Mouse (Mus musculus): ENCODE data around the gene Il27. TPM values are rescaled to one million over a fixed set of nuclear protein-coding genes. Genes with fewer than 3 reads are reported as not detected.

Il27 gene
- polyA plus RNA-seq, 1 experiment from 2014 or later, result not detected

- no peak overlapping the region for H3K4me3 ChIP-seq (ENCODE audit: low read depth, low read length)
- H3K4me2 ChIP-seq, result no peak overlapping the region
- 78% methylated on average over 5 of the region's 5 CpGs for WGBS
- no peaks in the 10 kb centered on the region for H3K36me3 ChIP-seq (ENCODE audit: control insufficient read depth, insufficient read depth, low read length)
- no peak overlapping the region for H3K27ac ChIP-seq (ENCODE audit: low read depth, low read length)
- no peaks in the 10 kb centered on the region for H3K4me1 ChIP-seq (replicated peaks; ENCODE audit: control insufficient read depth, insufficient read depth, low read length)
- ATAC-seq (replicated peaks; ENCODE audit: low FRiP score), result no peak
- no peaks in the 10 kb centered on the region for H3K27me3 ChIP-seq (replicated peaks; ENCODE audit: control insufficient read depth, insufficient read depth, low read length)
- no peak for DNase-seq (ENCODE audit: low spot score)
- no peak overlapping the region for H3K9ac ChIP-seq (ENCODE audit: low read depth, low read length)
- no peaks in the 10 kb centered on the region for H3K9me3 ChIP-seq (ENCODE audit: control insufficient read depth, low read length)
Measured at GRCm38 (mm10) chr7:126595890-126596289, 1.1 kb upstream of the Il27 start.

- Histone ChIP-seq H3K27ac (ENCODE audit: low read depth, low read length) (no peak overlapping the region), H3K36me3 (ENCODE audit: control insufficient read depth, insufficient read depth, low read length) (no peaks in the 10 kb centered on the region), H3K9me3 (ENCODE audit: control insufficient read depth, low read length) (no peaks in the 10 kb centered on the region), H3K4me1 (replicated peaks; ENCODE audit: control insufficient read depth, insufficient read depth, low read length) (no peaks in the 10 kb centered on the region), H3K4me2 (peak overlapping the region; percentile 25), H3K9ac (ENCODE audit: low read depth, low read length) (no peak overlapping the region), H3K4me3 (ENCODE audit: low read depth, low read length) (no peak overlapping the region), H3K27me3 (replicated peaks; ENCODE audit: control insufficient read depth, insufficient read depth, low read length) (0 out of 2 replicates have a peak, but pooled peaks cover 3% of the 10 kb centered on the region)
- DNase-seq (ENCODE audit: low spot score) (peak; percentile 56), ATAC-seq (replicated peaks; ENCODE audit: low FRiP score) (no peak)
- 20% methylated on average over 16 of the region's 16 CpGs for WGBS
Measured at GRCm38 (mm10) chr7:126587779-126588178, 7.0 kb downstream of the Il27 start.

- DNase-seq (ENCODE audit: low spot score), result no peak
Measured at GRCm38 (mm10) chr7:126586839-126587238, 7.9 kb downstream of the Il27 start.

GRCm38 (mm10) chr7:126585717-126586116 is 9.0 kb downstream of the Il27 start, which contains the start of gene Cln3:
Cln3 (minus strand) TSS chr7:126585817.
- 64% methylated on average over 6 of the region's 6 CpGs for WGBS
- H3K27ac ChIP-seq (ENCODE audit: low read depth, low read length), result no peak within 1 kb of the TSS
- DNase-seq (ENCODE audit: low spot score) (no peak), ATAC-seq (replicated peaks; ENCODE audit: low FRiP score) (no peak)
- 0 out of 2 replicates have a peak, but pooled peaks cover 3% of the 10 kb centered on the region for H3K36me3 ChIP-seq (ENCODE audit: control insufficient read depth, insufficient read depth, low read length)
- H3K4me1 ChIP-seq (replicated peaks; ENCODE audit: control insufficient read depth, insufficient read depth, low read length), result no peaks in the 10 kb centered on the region
- no peak within 1 kb of the TSS for H3K4me3 ChIP-seq (ENCODE audit: low read depth, low read length)
- H3K27me3 ChIP-seq (replicated peaks; ENCODE audit: control insufficient read depth, insufficient read depth, low read length), result 0 out of 2 replicates have a peak, but pooled peaks cover 3% of the 10 kb centered on the region
- no peak within 1 kb of the TSS; the same call in 1 of the 2 replicates for H3K9ac ChIP-seq (ENCODE audit: low read depth, low read length)
- H3K4me2 ChIP-seq, result peak within 1 kb of the TSS; percentile 23
- no peaks in the 10 kb centered on the region for H3K9me3 ChIP-seq (ENCODE audit: control insufficient read depth, low read length)

More at GRCm38 (mm10) chr7:126586839-126587238, 7.9 kb downstream of the Il27 start:
- H3K4me3 ChIP-seq (ENCODE audit: low read depth, low read length), result no peak overlapping the region
- ATAC-seq (replicated peaks; ENCODE audit: low FRiP score), result no peak
- H3K36me3 ChIP-seq (ENCODE audit: control insufficient read depth, insufficient read depth, low read length), result no peaks in the 10 kb centered on the region
- H3K27me3 ChIP-seq (replicated peaks; ENCODE audit: control insufficient read depth, insufficient read depth, low read length), result 0 out of 2 replicates have a peak, but pooled peaks cover 3% of the 10 kb centered on the region
- H3K27ac ChIP-seq (ENCODE audit: low read depth, low read length), result no peak overlapping the region
- H3K4me2 ChIP-seq, result no peak overlapping the region
- no peaks in the 10 kb centered on the region for H3K4me1 ChIP-seq (replicated peaks; ENCODE audit: control insufficient read depth, insufficient read depth, low read length)
- H3K9me3 ChIP-seq (ENCODE audit: control insufficient read depth, low read length), result no peaks in the 10 kb centered on the region
- H3K9ac ChIP-seq (ENCODE audit: low read depth, low read length), result no peak overlapping the region
- WGBS, result 55% methylated on average over 8 of the region's 8 CpGs

- 0 out of 2 replicates have a peak, but pooled peaks cover 3% of the 10 kb centered on the region for H3K36me3 ChIP-seq (ENCODE audit: control insufficient read depth, insufficient read depth, low read length)
- H3K4me3 ChIP-seq (ENCODE audit: low read depth, low read length), result 0 out of 2 replicates have a peak within 1 kb of the TSS, but pooled peaks have one; percentile 58
- no peaks in the 10 kb centered on the region for H3K4me1 ChIP-seq (replicated peaks; ENCODE audit: control insufficient read depth, insufficient read depth, low read length)
- H3K9me3 ChIP-seq (ENCODE audit: control insufficient read depth, low read length), result no peaks in the 10 kb centered on the region
- no peak within 1 kb of the TSS for H3K27ac ChIP-seq (ENCODE audit: low read depth, low read length)
- H3K4me2 ChIP-seq, result peak within 1 kb of the TSS; percentile 79
- no peak for ATAC-seq (replicated peaks; ENCODE audit: low FRiP score)
- no peak within 1 kb of the TSS; the same call in 1 of the 2 replicates for H3K9ac ChIP-seq (ENCODE audit: low read depth, low read length)
- DNase-seq (ENCODE audit: low spot score), result no peak
- 0 out of 2 replicates have a peak, but pooled peaks cover 3% of the 10 kb centered on the region for H3K27me3 ChIP-seq (replicated peaks; ENCODE audit: control insufficient read depth, insufficient read depth, low read length)
- 44% methylated on average over 8 of the region's 8 CpGs for WGBS
Measured at GRCm38 (mm10) chr7:126584506-126584977, 10.2 kb downstream of the Il27 start, which contains the start of gene Apobr. Apobr (plus strand) TSS chr7:126584942.

- Histone ChIP-seq H3K4me1 (replicated peaks; ENCODE audit: control insufficient read depth, insufficient read depth, low read length) (no peaks in the 10 kb centered on the region), H3K4me3 (ENCODE audit: low read depth, low read length) (peak overlapping the region; percentile 58), H3K27me3 (replicated peaks; ENCODE audit: control insufficient read depth, insufficient read depth, low read length) (0 out of 2 replicates have a peak, but pooled peaks cover 3% of the 10 kb centered on the region), H3K9ac (ENCODE audit: low read depth, low read length) (peak overlapping the region; percentile 67), H3K27ac (ENCODE audit: low read depth, low read length) (peak overlapping the region; percentile 56; the same call in 1 of the 2 replicates), H3K36me3 (ENCODE audit: control insufficient read depth, insufficient read depth, low read length) (0 out of 2 replicates have a peak, but pooled peaks cover 3% of the 10 kb centered on the region), H3K4me2 (peak overlapping the region; percentile 79), H3K9me3 (ENCODE audit: control insufficient read depth, low read length) (no peaks in the 10 kb centered on the region)
- no peak for DNase-seq (ENCODE audit: low spot score)
- 43% methylated on average over 6 of the region's 6 CpGs for WGBS
- ATAC-seq (replicated peaks; ENCODE audit: low FRiP score), result no peak
Measured at GRCm38 (mm10) chr7:126583761-126584160, 11.0 kb downstream of the Il27 start.

- ATAC-seq (replicated peaks; ENCODE audit: low FRiP score) (peak; percentile 84), DNase-seq (ENCODE audit: low spot score) (peak; percentile 87)
- Histone ChIP-seq H3K9ac (ENCODE audit: low read depth, low read length) (peak overlapping the region; percentile 67), H3K27me3 (replicated peaks; ENCODE audit: control insufficient read depth, insufficient read depth, low read length) (0 out of 2 replicates have a peak, but pooled peaks cover 3% of the 10 kb centered on the region), H3K4me2 (peak overlapping the region; percentile 79), H3K36me3 (ENCODE audit: control insufficient read depth, insufficient read depth, low read length) (0 out of 2 replicates have a peak, but pooled peaks cover 3% of the 10 kb centered on the region), H3K9me3 (ENCODE audit: control insufficient read depth, low read length) (no peaks in the 10 kb centered on the region), H3K4me1 (replicated peaks; ENCODE audit: control insufficient read depth, insufficient read depth, low read length) (no peaks in the 10 kb centered on the region), H3K27ac (ENCODE audit: low read depth, low read length) (peak overlapping the region; percentile 56), H3K4me3 (ENCODE audit: low read depth, low read length) (peak overlapping the region; percentile 58)
- 1% methylated on average over 22 of the region's 22 CpGs for WGBS
Measured at GRCm38 (mm10) chr7:126583251-126583709, 11.5 kb downstream of the Il27 start.

- DNase-seq (ENCODE audit: low spot score) (no peak), ATAC-seq (replicated peaks; ENCODE audit: low FRiP score) (peak; percentile 30)
- 4% methylated on average over 20 of the region's 20 CpGs for WGBS
- Histone ChIP-seq H3K4me3 (ENCODE audit: low read depth, low read length) (peak overlapping the region; percentile 58), H3K4me1 (replicated peaks; ENCODE audit: control insufficient read depth, insufficient read depth, low read length) (no peaks in the 10 kb centered on the region), H3K9me3 (ENCODE audit: control insufficient read depth, low read length) (no peaks in the 10 kb centered on the region), H3K4me2 (peak overlapping the region; percentile 79), H3K36me3 (ENCODE audit: control insufficient read depth, insufficient read depth, low read length) (0 out of 2 replicates have a peak, but pooled peaks cover 3% of the 10 kb centered on the region), H3K9ac (ENCODE audit: low read depth, low read length) (peak overlapping the region; percentile 67), H3K27me3 (replicated peaks; ENCODE audit: control insufficient read depth, insufficient read depth, low read length) (0 out of 2 replicates have a peak, but pooled peaks cover 3% of the 10 kb centered on the region), H3K27ac (ENCODE audit: low read depth, low read length) (no peak overlapping the region; the same call in 1 of the 2 replicates)
Measured at GRCm38 (mm10) chr7:126582759-126583158, 12.0 kb downstream of the Il27 start.

Data from liver, embryonic 11.5 days (tissue).